Mouse (Mus musculus) G1E (cell line): ENCODE measurements around the gene Med15.

ENCODE experiments used
- CTCF ChIP-seq: IDR thresholded peaks from 2 replicates; pipeline ENCODE4 v1.5.1; 2012; ENCODE audit warnings: low read depth, low read length, inconsistent platforms, mixed read lengths
- GATA1 ChIP-seq: IDR thresholded peaks from 2 replicates; pipeline ENCODE4 v1.6.1; 2012; ENCODE audit warnings: borderline replicate concordance, low read length, inconsistent platforms, mixed read lengths
- GATA2 ChIP-seq: IDR thresholded peaks from 2 replicates; pipeline ENCODE4 v1.6.1; 2012; ENCODE audit warnings: low read depth, low read length, inconsistent platforms, borderline replicate concordance
- POLR2AphosphoS5 ChIP-seq: IDR thresholded peaks from 2 replicates; pipeline ENCODE4 v1.6.1; 2012; ENCODE audit warnings: low read depth, low read length, inconsistent platforms; ENCODE audit not compliant: insufficient replicate concordance
- TAL1 ChIP-seq: conservative IDR thresholded peaks from 2 replicates; pipeline ENCODE4 v1.6.1; 2012; ENCODE audit warnings: low read depth, low read length, inconsistent platforms, mixed read lengths

DNA sequence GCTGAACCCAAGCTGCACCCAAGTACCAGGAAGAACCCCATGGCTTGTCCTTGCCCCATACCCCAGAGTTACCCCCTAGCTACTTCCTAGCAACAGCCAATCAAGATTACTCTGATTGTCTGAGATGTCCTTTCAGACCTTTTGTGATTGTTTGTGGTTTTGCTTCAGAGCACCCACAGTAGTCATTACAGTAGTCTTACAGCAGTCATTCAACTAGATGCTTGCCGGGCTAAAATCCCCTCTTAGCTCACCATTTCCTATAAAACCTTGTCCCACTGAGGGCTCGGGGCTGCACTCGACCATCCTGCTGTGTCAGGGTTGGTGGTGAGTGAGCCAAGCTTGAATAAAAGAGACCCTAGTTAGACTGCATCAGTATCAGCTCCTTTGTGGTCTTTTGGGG is 37.8 kb downstream of the Med15 start:
- no peak for TF ChIP-seq CTCF
- TF ChIP-seq GATA1 = no peak
- TF ChIP-seq GATA2 = no peak
- no peak for TF ChIP-seq POLR2AphosphoS5
- TF ChIP-seq TAL1 = no peak
